Mouse (Mus musculus): ENCODE measurements around the gene Gm28038.

The Gm28038 gene

GRCm38 (mm10) chr2:30345971-30346676, 65.3 kb downstream of the Gm28038 start:
- no peak for DNase-seq (ENCODE audit: low read depth, low spot score)

DNA sequence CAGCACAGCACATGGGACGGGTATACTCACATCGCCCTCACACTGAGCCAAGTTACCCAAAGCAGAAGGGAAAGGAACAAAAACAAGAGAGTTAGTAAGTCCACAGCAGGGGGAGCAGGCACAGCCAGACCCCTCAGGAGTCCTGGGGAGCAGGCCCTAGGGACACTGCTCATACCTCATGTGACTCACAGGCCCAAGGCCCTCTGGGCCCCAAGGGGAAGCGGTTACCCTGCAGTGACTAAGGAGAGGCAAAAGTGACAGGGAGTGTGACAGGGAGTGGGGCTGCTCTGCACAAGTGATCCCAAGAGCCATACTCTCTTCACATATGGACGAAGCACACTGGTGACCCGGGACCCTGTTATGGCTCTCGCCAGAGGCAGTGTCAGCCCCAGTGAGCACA, 68.4 kb downstream of the Gm28038 start:
- no peak for DNase-seq (ENCODE audit: low read depth, low spot score)

Measured in 3T3-L1 (cell line).